Mouse (Mus musculus) spleen, postnatal 14 days (tissue): ENCODE measurements around the gene Stpg3.
A peak's percentile ranks its signal among the peaks of the same experiment; 100 is the strongest.
"Not testable (repeated sequence)": the region's sequence is repeated elsewhere in the genome, so short reads cannot be mapped to it uniquely, and the experiment has no call there.

Source experiments
- DNase-seq, 2 experiments: peaks; one replicate each; pipeline ENCODE4 v3.0.0; 2021 to 2022; ENCODE audit warnings: low spot score in 2 of 2

Gene Stpg3

GRCm38 (mm10) chr2:25214444-25214843 lies at the start of gene Stpg3:
Gene Stpg3 (minus strand): TSS chr2:25214637.
- DNase-seq = no peak

- DNase-seq = no peak
These were observed 49.3 kb upstream of the Stpg3 start for GRCm38 (mm10) chr2:25263623-25264285.

- peak in 1 of 2 experiments; percentile 33 for DNase-seq
These were observed 48.6 kb upstream of the Stpg3 start for GRCm38 (mm10) chr2:25262795-25263622.

GRCm38 (mm10) chr2:25262291-25262767 lies 47.9 kb upstream of the Stpg3 start, which contains the start of gene Tprn:
Gene Tprn (plus strand): TSS chr2:25262618.
- DNase-seq = peak; percentile 91 to 93

GRCm38 (mm10) chr2:25261870-25262269 lies 47.4 kb upstream of the Stpg3 start:
- DNase-seq = no peak

- DNase-seq = no peak
These were observed 44.5 kb upstream of the Stpg3 start for GRCm38 (mm10) chr2:25258887-25259286.

GRCm38 (mm10) chr2:25257250-25257649 lies 42.8 kb upstream of the Stpg3 start:
- not testable (repeated sequence) for DNase-seq

GRCm38 (mm10) chr2:25256443-25257109 lies 42.1 kb upstream of the Stpg3 start:
- peak in 1 of 2 experiments; percentile 61 for DNase-seq

GRCm38 (mm10) chr2:25255284-25255779 lies 40.9 kb upstream of the Stpg3 start, which contains the start of gene Tmem203:
Gene Tmem203 (plus strand): TSS chr2:25255439.
- DNase-seq = peak; percentile 73 to 82

GRCm38 (mm10) chr2:25252331-25252730 lies 37.9 kb upstream of the Stpg3 start:
- no peak for DNase-seq

GRCm38 (mm10) chr2:25246183-25247072 lies 32.0 kb upstream of the Stpg3 start, which contains the start of gene AL732309.1:
Gene AL732309.1 (minus strand): TSS chr2:25246863.
- DNase-seq = no peak

GRCm38 (mm10) chr2:25244144-25244543 lies 29.7 kb upstream of the Stpg3 start:
- no peak for DNase-seq

- DNase-seq = no peak
These were observed 28.9 kb upstream of the Stpg3 start for GRCm38 (mm10) chr2:25243342-25243741.

- DNase-seq = no peak
These were observed 27.7 kb upstream of the Stpg3 start, which contains the start of the genes Rnf208 and Cysrt1 for GRCm38 (mm10) chr2:25242101-25242506. Gene Rnf208 (plus strand): TSS chr2:25242255. Gene Cysrt1 (minus strand): TSS chr2:25242452.

- DNase-seq = no peak
These were observed 27.0 kb upstream of the Stpg3 start for GRCm38 (mm10) chr2:25241438-25241775.

- DNase-seq = peak in 1 of 2 experiments; percentile 33
These were observed 26.4 kb upstream of the Stpg3 start for GRCm38 (mm10) chr2:25240723-25241437.

- DNase-seq = no peak
These were observed 25.9 kb upstream of the Stpg3 start for GRCm38 (mm10) chr2:25240310-25240709.

GRCm38 (mm10) chr2:25239766-25240165 lies 25.3 kb upstream of the Stpg3 start:
- no peak for DNase-seq

GRCm38 (mm10) chr2:25238106-25238505 lies 23.7 kb upstream of the Stpg3 start:
- DNase-seq = no peak

- no peak for DNase-seq
These were observed 23.1 kb upstream of the Stpg3 start for GRCm38 (mm10) chr2:25237522-25237921.
